Mouse (Mus musculus): ENCODE results near the gene Slc11a2.

DNA sequence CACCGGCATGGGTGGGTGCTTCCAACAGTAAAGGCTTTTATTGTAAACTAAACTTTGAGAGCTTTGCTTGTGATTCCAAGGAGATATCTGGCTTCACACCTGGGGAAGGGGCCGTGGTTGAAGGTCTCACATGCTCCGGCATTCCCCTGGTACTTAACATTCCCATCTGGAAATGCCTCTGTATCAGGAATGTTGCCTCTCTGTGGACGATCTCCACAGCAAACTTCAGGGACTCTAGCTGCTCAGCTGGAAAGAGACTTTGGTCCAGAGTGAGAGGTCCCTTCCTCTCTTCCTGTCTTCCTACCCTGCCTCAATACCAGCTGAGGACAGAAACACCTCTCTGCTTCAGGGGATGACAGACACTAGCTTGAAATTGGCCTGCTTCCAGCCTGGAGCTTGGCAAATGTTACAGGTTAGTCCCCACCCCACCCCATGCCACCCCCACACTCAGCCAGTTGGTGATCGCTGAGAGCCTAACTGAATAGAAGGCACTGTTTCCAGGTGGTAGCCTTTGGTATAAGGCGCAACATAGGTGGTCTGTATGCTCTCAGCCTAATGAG is 73.3 kb downstream of the Slc11a2 start:
- TF ChIP-seq CTCF (conservative IDR thresholded peaks at IDR 0.05; ENCODE audit: low read length) (no peak), NANOG (IDR thresholded peaks at IDR 0.05; ENCODE audit: borderline replicate concordance, low read length) (no peak), POU5F1 (IDR thresholded peaks at IDR 0.05; ENCODE audit: borderline replicate concordance, low read length) (no peak)

Data from E14TG2a.4 (cell line).